Mouse (Mus musculus) MEL (cell line): ENCODE data around the gene 1700034J05Rik. TPM values are rescaled to one million over a fixed set of nuclear protein-coding genes. Genes with fewer than 3 reads are reported as not detected.
A peak's percentile ranks its signal among the peaks of the same experiment; 100 is the strongest.

Source experiments
- DNase-seq: peaks from one replicate; pipeline ENCODE4 v3.0.0; 2011; ENCODE audit warnings: low read depth, low spot score
- H3K27ac ChIP-seq: 2 replicates; pipeline ENCODE4 v1.5.1; 2012; ENCODE audit warnings: low read depth, mild to moderate bottlenecking, control low read depth, low read length, moderate library complexity; ENCODE audit not compliant: control insufficient read depth
- H3K27me3 ChIP-seq, 2 experiments: fragments of 150-350 bp in 1 of 2; sonication (generic) in 1 of 2; 2 replicates each; pipeline ENCODE4 v1.6.1; 2012; ENCODE audit warnings: low read length in 2 of 2, mild to moderate bottlenecking in 2 of 2, improper control_type of control experiment in 1 of 2, moderate library complexity in 1 of 2; ENCODE audit not compliant: insufficient read depth in 2 of 2, control insufficient read depth in 1 of 2
- H3K36me3 ChIP-seq, 2 experiments: 2 replicates each; pipeline ENCODE4 v1.6.1; 2012 to 2014; ENCODE audit warnings: low read length in 2 of 2, improper control_type of control experiment in 1 of 2, inconsistent platforms in 1 of 2, mild to moderate bottlenecking in 1 of 2; ENCODE audit not compliant: insufficient read depth in 2 of 2, control insufficient read depth in 1 of 2
- H3K4me1 ChIP-seq, 2 experiments: fragments of 150-350 bp in 1 of 2; sonication (generic) in 1 of 2; 2 replicates each; pipeline ENCODE4 v1.6.1; 2012; ENCODE audit warnings: low read length in 2 of 2, improper control_type of control experiment in 1 of 2, mild to moderate bottlenecking in 1 of 2; ENCODE audit not compliant: insufficient read depth in 2 of 2, control insufficient read depth in 1 of 2
- H3K4me3 ChIP-seq, 2 experiments: fragments of 150-350 bp in 1 of 2; sonication (generic) in 1 of 2; 2 replicates each; pipeline ENCODE4 v1.5.1; 2012; ENCODE audit warnings: low read depth in 2 of 2, low read length in 2 of 2, mild to moderate bottlenecking in 2 of 2, moderate library complexity in 2 of 2, control low read depth in 1 of 2, improper control_type of control experiment in 1 of 2; ENCODE audit not compliant: control insufficient read depth in 1 of 2, insufficient read depth in 1 of 2
- H3K79me2 ChIP-seq: 2 replicates; pipeline ENCODE4 v1.6.1; 2012; ENCODE audit warnings: mild to moderate bottlenecking, low read length, moderate library complexity; ENCODE audit not compliant: control insufficient read depth, poor library complexity, insufficient read depth
- H3K9ac ChIP-seq: 2 replicates; pipeline ENCODE4 v1.6.1; 2012; ENCODE audit warnings: low read depth, mild to moderate bottlenecking, control low read depth, low read length, moderate library complexity; ENCODE audit not compliant: control insufficient read depth, poor library complexity, severe bottlenecking
- H3K9me3 ChIP-seq: fragments of 150-350 bp; sonication (generic); replicated peaks from 2 replicates; pipeline ENCODE4 v1.6.1; 2012; ENCODE audit warnings: mild to moderate bottlenecking, low read length, improper control_type of control experiment, moderate library complexity; ENCODE audit not compliant: insufficient read depth
- CHD1 ChIP-seq: IDR thresholded peaks from 2 replicates; pipeline ENCODE4 v1.6.1; 2012; ENCODE audit warnings: low read depth, mild to moderate bottlenecking, inconsistent platforms, low read length, improper control_type of control experiment
- CTCF ChIP-seq, 3 experiments: IDR thresholded peaks in 2 of 3; conservative IDR thresholded peaks in 1 of 3; 2 replicates each; pipeline ENCODE4 v1.5.1; 2011 to 2012; ENCODE audit warnings: low read length in 3 of 3, low read depth in 2 of 3, mild to moderate bottlenecking in 2 of 3, improper control_type of control experiment in 1 of 3, inconsistent platforms in 1 of 3, mixed read lengths in 1 of 3, moderate library complexity in 1 of 3; ENCODE audit not compliant: control insufficient read depth in 1 of 3, insufficient read depth in 1 of 3, poor library complexity in 1 of 3, severe bottlenecking in 1 of 3
- E2F4 ChIP-seq: IDR thresholded peaks from 2 replicates; pipeline ENCODE4 v1.6.1; 2011; ENCODE audit warnings: low read depth, low read length, improper control_type of control experiment, borderline replicate concordance
- ELF1 ChIP-seq: IDR thresholded peaks from 2 replicates; pipeline ENCODE4 v1.6.1; 2014; ENCODE audit warnings: low read depth, mild to moderate bottlenecking, inconsistent platforms, low read length, improper control_type of control experiment, moderate library complexity
- GATA1 ChIP-seq: IDR thresholded peaks from 2 replicates; pipeline ENCODE4 v1.6.1; 2011; ENCODE audit warnings: low read depth, low read length, improper control_type of control experiment
- MAFK ChIP-seq: IDR thresholded peaks from 2 replicates; pipeline ENCODE4 v1.6.1; 2011; ENCODE audit warnings: low read depth, mild to moderate bottlenecking, low read length, improper control_type of control experiment, borderline replicate concordance
- MEF2A ChIP-seq: IDR thresholded peaks from 2 replicates; pipeline ENCODE4 v1.6.1; 2014; ENCODE audit warnings: low read depth, mild to moderate bottlenecking, inconsistent platforms, low read length, improper control_type of control experiment; ENCODE audit not compliant: poor library complexity, insufficient replicate concordance, severe bottlenecking; ENCODE audit errors: extremely low read depth
- POLR2AphosphoS5 ChIP-seq: IDR thresholded peaks from 2 replicates; pipeline ENCODE4 v1.6.1; 2012; ENCODE audit warnings: low read depth, borderline replicate concordance, mild to moderate bottlenecking, inconsistent platforms, low read length, moderate library complexity, mixed read lengths
- RAD21 ChIP-seq: IDR thresholded peaks from 2 replicates; pipeline ENCODE4 v1.6.1; 2011; ENCODE audit warnings: mild to moderate bottlenecking, low read depth, low read length, improper control_type of control experiment
- RCOR1 ChIP-seq: IDR thresholded peaks from 2 replicates; pipeline ENCODE4 v1.6.1; 2012; ENCODE audit warnings: low read depth, mild to moderate bottlenecking, inconsistent platforms, low read length, improper control_type of control experiment
- SIN3A ChIP-seq: IDR thresholded peaks from 2 replicates; pipeline ENCODE4 v1.6.1; 2012; ENCODE audit warnings: low read length, improper control_type of control experiment, inconsistent platforms
- SMC3 ChIP-seq: IDR thresholded peaks from 2 replicates; pipeline ENCODE4 v1.6.1; 2011; ENCODE audit warnings: low read depth, low read length, improper control_type of control experiment
- TAL1 ChIP-seq: IDR thresholded peaks from 2 replicates; pipeline ENCODE4 v1.6.1; 2012; ENCODE audit warnings: mild to moderate bottlenecking, inconsistent platforms, low read length, moderate library complexity, mixed read lengths
- TCF12 ChIP-seq: IDR thresholded peaks from 2 replicates; pipeline ENCODE4 v1.6.1; 2014; ENCODE audit warnings: low read depth, mild to moderate bottlenecking, inconsistent platforms, low read length, improper control_type of control experiment, moderate library complexity
- UBTF ChIP-seq: IDR thresholded peaks from 2 replicates; pipeline ENCODE4 v1.6.1; 2012; ENCODE audit warnings: low read depth, mild to moderate bottlenecking, inconsistent platforms, low read length, improper control_type of control experiment, moderate library complexity, borderline replicate concordance; ENCODE audit not compliant: insufficient read depth
- USF1 ChIP-seq: IDR thresholded peaks from 2 replicates; pipeline ENCODE4 v1.6.1; 2014; ENCODE audit warnings: low read depth, mild to moderate bottlenecking, inconsistent platforms, low read length, improper control_type of control experiment, moderate library complexity
- ZC3H11A ChIP-seq: IDR thresholded peaks from 2 replicates; pipeline ENCODE4 v1.6.1; 2012; ENCODE audit warnings: low read depth, mild to moderate bottlenecking, inconsistent platforms, low read length, improper control_type of control experiment
- ZKSCAN1 ChIP-seq: IDR thresholded peaks from 2 replicates; pipeline ENCODE4 v1.6.1; 2012; ENCODE audit warnings: low read depth, mild to moderate bottlenecking, inconsistent platforms, low read length, improper control_type of control experiment, moderate library complexity
- ZNF384 ChIP-seq: IDR thresholded peaks from 2 replicates; pipeline ENCODE4 v1.6.1; 2012; ENCODE audit warnings: low read depth, mild to moderate bottlenecking, inconsistent platforms, low read length, improper control_type of control experiment
- polyA plus RNA-seq, 2 experiments: library from polyadenylated mRNA; stranded (reverse) in 1 of 2; unstranded in 1 of 2; fragments of >175 nt in 1 of 2; fragments of >200 nt in 1 of 2; gene quantifications; 2 replicates each; pipeline versions ENCODE4 v1.2.1 to v1.2.4; 2012; ENCODE audit warnings: low replicate concordance in 2 of 2, low read depth in 1 of 2; ENCODE audit not compliant: insufficient read length in 2 of 2, insufficient read depth in 1 of 2, missing spikeins in 1 of 2
- total RNA-seq: library from RNA; depleted of rRNA; stranded (reverse); fragments of 300-350 nt; gene quantifications from 2 replicates; pipeline ENCODE4 v1.2.3, GENCODE M21; 2012

Gene 1700034J05Rik
- total and polyA plus RNA-seq, 3 experiments = not detected

GRCm38 (mm10) chr6:146979115-146979744 lies 25.0 kb upstream of the 1700034J05Rik start:
- Histone ChIP-seq H3K9ac (no peak overlapping the region), H3K27ac (no peak overlapping the region), H3K36me3 (no peaks in the 10 kb centered on the region; a peak in 1 of 4 replicates), H3K9me3 (no peaks in the 10 kb centered on the region), H3K79me2 (no peaks in the 10 kb centered on the region), H3K4me1 (no peaks in the 10 kb centered on the region), H3K4me3 (no peak overlapping the region), H3K27me3 (no peaks in the 10 kb centered on the region)
- TF ChIP-seq POLR2AphosphoS5 = no peak
- TF ChIP-seq CHD1 = no peak
- TF ChIP-seq TCF12 = no peak
- TF ChIP-seq ZC3H11A = no peak
- no peak for TF ChIP-seq RCOR1
- no peak for TF ChIP-seq ZNF384
- no peak for TF ChIP-seq ZKSCAN1
- TF ChIP-seq UBTF = no peak
- TF ChIP-seq MEF2A = no peak
- TF ChIP-seq USF1 = no peak
- no peak for TF ChIP-seq MAFK
- no peak for TF ChIP-seq ELF1
- no peak for TF ChIP-seq E2F4
- TF ChIP-seq TAL1 = no peak
- no peak for TF ChIP-seq GATA1
- DNase-seq = no peak

GRCm38 (mm10) chr6:146978691-146979114 lies 24.5 kb upstream of the 1700034J05Rik start:
- H3K27me3 ChIP-seq = no peaks in the 10 kb centered on the region
- no peaks in the 10 kb centered on the region for H3K79me2 ChIP-seq
- peak; percentile 60 to 79 (median 64) for TF ChIP-seq CTCF (IDR thresholded peaks at IDR 0.05 in 2 of 3, conservative IDR thresholded peaks at IDR 0.05 in 1 of 3; ENCODE audit: control insufficient read depth in 1 of 3, insufficient read depth in 1 of 3, low read depth in 2 of 3, low read length in 3 of 3, poor library complexity in 1 of 3, severe bottlenecking in 1 of 3)
- TF ChIP-seq RAD21 = peak; percentile 72
- peak; percentile 87 for TF ChIP-seq SMC3
- no peak for TF ChIP-seq SIN3A
- TF ChIP-seq E2F4 = no peak
- TF ChIP-seq ZC3H11A = peak; percentile 62
- TF ChIP-seq TAL1 = no peak
- peak; percentile 62 for DNase-seq
- H3K9me3 ChIP-seq = no peaks in the 10 kb centered on the region
- no peaks in the 10 kb centered on the region; a peak in 1 of 4 replicates for H3K36me3 ChIP-seq
- no peak overlapping the region for H3K4me3 ChIP-seq
- H3K9ac ChIP-seq = no peak overlapping the region
- no peak overlapping the region for H3K27ac ChIP-seq
- no peaks in the 10 kb centered on the region for H3K4me1 ChIP-seq
